Mouse (Mus musculus) hindbrain, embryonic 16.5 days (tissue): ENCODE measurements around the gene Tra2b. TPM values are rescaled to one million over a fixed set of nuclear protein-coding genes. Genes with fewer than 3 reads are reported as not detected.
"Not testable (repeated sequence)": the region's sequence is repeated elsewhere in the genome, so short reads cannot be mapped to it uniquely, and the experiment has no call there.

ENCODE experiments used
- ATAC-seq: fragments of 200-750 bp; cut with Nextera tagmentation; 2 replicates; pipeline ENCODE4 v1.8.0; 2017; ENCODE audit warnings: moderate TSS enrichment, moderate library complexity
- H3K27ac ChIP-seq: fragments of 300-500 bp; sonication (generic); 2 replicates; pipeline ENCODE4 v1.5.1; 2014; ENCODE audit warnings: low read depth, mild to moderate bottlenecking, control low read depth, low read length, moderate library complexity
- H3K27me3 ChIP-seq: fragments of 300-500 bp; sonication (generic); replicated peaks from 2 replicates; pipeline ENCODE4 v1.6.1; 2014; ENCODE audit warnings: low read length; ENCODE audit not compliant: control insufficient read depth, insufficient read depth
- H3K36me3 ChIP-seq: fragments of 300-500 bp; sonication (generic); 2 replicates; pipeline ENCODE4 v1.6.1; 2014; ENCODE audit warnings: mild to moderate bottlenecking, low read length, moderate library complexity, mixed read lengths; ENCODE audit not compliant: control insufficient read depth, insufficient read depth
- H3K4me1 ChIP-seq: fragments of 300-500 bp; sonication (generic); 2 replicates; pipeline ENCODE4 v1.6.1; 2014; ENCODE audit warnings: low read depth, low read length; ENCODE audit not compliant: control insufficient read depth, insufficient read depth
- H3K4me2 ChIP-seq: fragments of 300-500 bp; sonication (generic); 2 replicates; pipeline ENCODE4 v1.6.1; 2014; ENCODE audit warnings: mild to moderate bottlenecking, low read length, control low read depth, moderate library complexity
- H3K4me3 ChIP-seq: fragments of 300-500 bp; sonication (generic); 2 replicates; pipeline ENCODE4 v1.5.1; 2014; ENCODE audit warnings: mild to moderate bottlenecking, low read length, control low read depth, moderate library complexity
- H3K9ac ChIP-seq: fragments of 300-500 bp; sonication (generic); 2 replicates; pipeline ENCODE4 v1.6.1; 2014; ENCODE audit warnings: low read depth, mild to moderate bottlenecking, control low read depth, low read length, moderate library complexity
- H3K9me3 ChIP-seq: fragments of 300-500 bp; sonication (generic); 2 replicates; pipeline ENCODE4 v1.6.1; 2014; ENCODE audit warnings: mild to moderate bottlenecking, low read length, moderate library complexity; ENCODE audit not compliant: control insufficient read depth
- WGBS: fragments of 180-500 bp; shearing (Covaris S2); extraction: QIAGEN DNeasy Blood & Tissue Kit; methylation state at CpG from one replicate; pipeline ENCODE4 v1.1.7; 2014; 5-methylcytosine and 5-hydroxymethylcytosine counted together
- polyA plus RNA-seq: library from polyadenylated mRNA; unstranded; fragments of >200 nt; fragmentation: Nextera tagmentation; extraction: Ambion mirVana; gene quantifications from 2 replicates; pipeline ENCODE4 v1.2.1, GENCODE M21; 2015

The Tra2b gene
- polyA plus RNA-seq, result 222 and 235 TPM in 2 replicates

DNA sequence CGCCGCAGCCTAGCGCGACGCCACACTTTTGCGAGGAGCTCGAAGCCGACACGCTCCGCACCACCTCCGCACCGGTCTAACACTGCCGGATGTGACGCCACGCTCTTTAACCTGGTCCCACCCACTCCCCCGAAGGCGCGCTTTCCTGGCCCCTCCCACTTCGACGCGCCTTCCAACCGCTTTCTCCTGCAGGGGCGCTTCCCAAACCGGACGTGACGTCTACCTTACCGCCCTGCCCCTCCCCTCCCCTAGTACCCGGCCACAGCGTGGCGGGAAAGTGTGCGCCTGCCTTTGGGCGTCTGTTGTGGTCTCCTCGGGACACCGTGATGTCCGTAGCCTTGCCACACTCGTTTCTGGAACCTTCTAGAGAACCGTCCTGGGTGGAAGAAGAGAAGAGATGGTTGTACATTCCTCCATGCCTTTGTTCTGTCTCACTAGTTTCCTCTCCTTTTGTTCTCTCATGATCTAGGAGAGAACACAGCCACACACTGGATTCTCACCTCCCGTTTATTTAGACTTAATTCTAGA lies at the start of gene Tra2b:
Gene Tra2b (minus strand): TSS at position 157 of the 528 bp plus-strand sequence.
- under 1% methylated on average over 38 of the region's 38 CpGs for WGBS
- Histone ChIP-seq H3K27ac (peak within 1 kb of the TSS; percentile 96), H3K4me1 (peaks cover 14% of the 10 kb centered on the region), H3K9me3 (no peaks in the 10 kb centered on the region), H3K27me3 (no peaks in the 10 kb centered on the region), H3K9ac (peak within 1 kb of the TSS; percentile 97), H3K4me2 (peak within 1 kb of the TSS; percentile 66), H3K4me3 (peak within 1 kb of the TSS; percentile 96), H3K36me3 (no peaks in the 10 kb centered on the region)
- peak; percentile 98 for ATAC-seq

DNA sequence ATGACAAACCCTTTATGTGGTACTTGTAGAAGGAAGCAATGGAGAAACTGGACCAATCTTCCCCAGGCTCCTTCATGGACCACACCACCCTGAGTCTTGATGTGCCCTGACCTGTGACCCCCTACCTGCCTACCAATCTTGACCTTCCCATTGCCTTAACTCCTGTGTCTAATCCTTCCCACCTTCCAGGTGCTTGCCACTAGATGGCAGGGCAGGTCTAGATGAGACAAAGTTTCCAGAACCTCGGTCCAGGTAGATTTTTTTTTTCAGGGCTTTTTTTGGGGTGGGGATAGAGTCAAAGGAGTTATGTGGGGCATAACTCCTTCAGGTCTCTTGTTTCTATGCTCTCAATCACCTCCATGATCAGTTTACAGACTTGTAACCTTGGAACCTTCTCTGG lies 44.8 kb upstream of the Tra2b start:
- Histone ChIP-seq H3K4me2 (no peak overlapping the region), H3K27me3 (no peaks in the 10 kb centered on the region), H3K27ac (no peak overlapping the region), H3K4me3 (no peak overlapping the region), H3K9ac (no peak overlapping the region), H3K36me3 (no peaks in the 10 kb centered on the region), H3K4me1 (no peaks in the 10 kb centered on the region), H3K9me3 (no peaks in the 10 kb centered on the region)
- ATAC-seq, result no peak
- WGBS, result 28% methylated on average over 1 of the region's 1 CpGs

DNA sequence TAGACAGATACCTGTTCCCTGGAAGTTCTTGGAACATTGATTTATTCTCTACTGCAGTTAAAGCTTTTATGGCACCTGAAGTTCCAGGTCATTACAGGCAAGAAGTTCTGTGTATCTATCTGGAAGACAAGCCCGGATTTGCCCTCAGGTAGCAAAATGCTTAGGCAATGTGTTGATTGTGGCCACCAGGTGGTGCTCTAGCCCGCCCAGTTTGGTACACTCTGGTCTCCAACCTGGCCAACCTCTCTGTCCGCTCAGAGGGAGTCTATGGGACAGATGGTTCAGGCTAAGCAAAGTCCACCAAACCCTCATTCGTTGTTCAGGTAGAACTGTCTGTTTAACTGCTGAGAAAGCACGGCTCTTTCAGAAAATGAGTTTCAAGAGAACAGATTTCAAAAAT lies 36.8 kb upstream of the Tra2b start:
- ATAC-seq, result peak; percentile 54; the same call in 1 of the 2 replicates
- Histone ChIP-seq H3K4me1 (no peaks in the 10 kb centered on the region), H3K27me3 (no peaks in the 10 kb centered on the region), H3K9ac (no peak overlapping the region), H3K4me3 (no peak overlapping the region), H3K36me3 (no peaks in the 10 kb centered on the region), H3K9me3 (no peaks in the 10 kb centered on the region), H3K27ac (no peak overlapping the region), H3K4me2 (no peak overlapping the region)
- 33% methylated on average over 5 of the region's 5 CpGs for WGBS

DNA sequence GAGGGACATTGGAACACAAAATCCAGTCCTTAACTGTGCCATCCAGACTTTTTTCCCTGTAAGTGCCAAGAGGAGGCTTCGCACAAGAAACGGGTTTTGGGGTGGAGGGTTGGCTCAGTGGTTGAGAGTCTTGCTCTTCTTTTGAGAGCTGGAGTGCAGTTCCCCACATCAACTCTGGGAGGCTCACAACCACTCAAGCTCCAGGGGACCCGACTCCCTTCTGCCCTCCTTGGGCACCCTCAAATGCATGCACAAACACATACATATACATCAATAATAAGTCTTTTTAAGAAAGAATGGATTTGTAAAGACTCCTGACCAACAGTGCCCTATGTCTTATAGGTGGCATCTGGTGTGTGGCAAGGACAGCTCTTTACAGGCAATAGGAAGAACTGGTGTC lies 35.6 kb upstream of the Tra2b start:
- WGBS, result 75% methylated on average over 3 of the region's 3 CpGs
- Histone ChIP-seq H3K36me3 (no peaks in the 10 kb centered on the region), H3K4me2 (no peak overlapping the region), H3K9ac (no peak overlapping the region), H3K4me3 (no peak overlapping the region), H3K9me3 (no peaks in the 10 kb centered on the region), H3K27ac (no peak overlapping the region), H3K4me1 (no peaks in the 10 kb centered on the region), H3K27me3 (no peaks in the 10 kb centered on the region)
- ATAC-seq, result no peak

DNA sequence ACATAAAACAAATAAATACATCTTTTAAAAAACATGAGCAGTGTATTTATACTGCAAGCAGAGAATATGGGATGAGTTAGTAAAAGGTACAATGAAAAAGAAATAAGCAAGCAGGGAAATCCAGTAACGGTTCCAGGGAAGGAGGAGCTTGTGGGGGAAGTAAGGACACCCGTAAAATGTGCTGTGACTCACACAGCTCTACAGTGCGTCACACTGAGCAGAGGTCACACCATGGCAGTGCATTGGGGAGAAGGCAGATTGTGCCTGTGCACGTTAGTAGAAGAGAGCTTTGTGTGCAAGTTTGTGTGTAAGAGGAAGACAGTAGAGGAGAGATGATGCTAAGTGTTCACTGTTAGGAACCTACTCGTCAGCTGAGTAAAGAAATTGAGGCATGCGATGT lies 31.1 kb upstream of the Tra2b start:
- no peak overlapping the region for H3K27ac ChIP-seq
- 69% methylated on average over 6 of the region's 6 CpGs for WGBS
- H3K36me3 ChIP-seq, result no peaks in the 10 kb centered on the region
- no peak overlapping the region for H3K4me2 ChIP-seq
- H3K4me1 ChIP-seq, result no peaks in the 10 kb centered on the region
- no peak overlapping the region for H3K4me3 ChIP-seq
- no peaks in the 10 kb centered on the region for H3K27me3 ChIP-seq
- no peak for ATAC-seq
- H3K9ac ChIP-seq, result no peak overlapping the region
- no peaks in the 10 kb centered on the region; the same call in 1 of the 2 replicates for H3K9me3 ChIP-seq

DNA sequence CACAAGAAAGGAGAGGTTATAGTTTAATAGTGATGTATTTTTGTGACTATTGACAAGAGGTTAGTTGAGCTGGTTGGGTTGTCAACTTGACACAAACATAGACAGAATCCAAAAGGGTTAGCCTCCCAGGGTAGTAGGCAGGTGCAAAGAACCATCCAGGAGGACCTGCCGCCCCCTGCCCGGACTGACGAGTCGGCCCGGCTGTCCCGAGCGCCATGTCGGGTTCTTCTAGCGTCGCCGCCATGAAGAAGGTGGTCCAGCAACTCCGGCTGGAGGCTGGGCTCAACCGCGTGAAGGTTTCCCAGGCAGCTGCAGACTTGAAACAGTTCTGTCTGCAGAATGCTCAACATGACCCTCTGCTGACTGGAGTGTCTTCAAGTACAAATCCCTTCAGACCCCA lies 29.0 kb upstream of the Tra2b start:
- not testable (repeated sequence) for H3K27ac ChIP-seq, H3K36me3 ChIP-seq, H3K4me2 ChIP-seq, H3K4me1 ChIP-seq, H3K9ac ChIP-seq, H3K9me3 ChIP-seq, ATAC-seq, H3K27me3 ChIP-seq, H3K4me3 ChIP-seq
- WGBS, result 96% methylated on average over 14 of the region's 14 CpGs

DNA sequence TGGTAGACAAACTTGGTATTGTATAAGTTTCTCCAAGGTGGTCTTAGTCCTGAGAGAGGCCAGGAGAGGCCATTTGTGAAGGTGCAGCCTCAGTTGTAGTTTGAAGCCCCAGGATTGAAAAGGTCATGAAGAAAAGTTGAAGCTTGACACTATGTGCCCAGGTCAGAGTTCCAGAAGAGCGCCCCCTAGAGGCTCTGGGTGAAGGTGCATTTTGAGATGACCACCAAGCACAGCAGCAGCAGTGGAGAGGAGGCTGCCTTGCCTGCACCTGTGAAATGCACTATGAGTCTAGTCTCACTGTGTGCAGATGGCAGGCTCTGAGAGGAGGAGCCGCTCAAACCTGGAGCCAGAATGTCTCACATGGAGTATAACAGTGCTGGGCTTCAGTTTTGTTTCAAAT lies 27.8 kb upstream of the Tra2b start:
- no peaks in the 10 kb centered on the region for H3K36me3 ChIP-seq
- H3K4me1 ChIP-seq, result no peaks in the 10 kb centered on the region
- no peak overlapping the region for H3K9ac ChIP-seq
- ATAC-seq, result no peak
- H3K4me2 ChIP-seq, result no peak overlapping the region
- WGBS, result 64% methylated on average over 2 of the region's 2 CpGs
- no peaks in the 10 kb centered on the region for H3K27me3 ChIP-seq
- no peak overlapping the region for H3K27ac ChIP-seq
- H3K4me3 ChIP-seq, result no peak overlapping the region
- no peaks in the 10 kb centered on the region; the same call in 1 of the 2 replicates for H3K9me3 ChIP-seq

DNA sequence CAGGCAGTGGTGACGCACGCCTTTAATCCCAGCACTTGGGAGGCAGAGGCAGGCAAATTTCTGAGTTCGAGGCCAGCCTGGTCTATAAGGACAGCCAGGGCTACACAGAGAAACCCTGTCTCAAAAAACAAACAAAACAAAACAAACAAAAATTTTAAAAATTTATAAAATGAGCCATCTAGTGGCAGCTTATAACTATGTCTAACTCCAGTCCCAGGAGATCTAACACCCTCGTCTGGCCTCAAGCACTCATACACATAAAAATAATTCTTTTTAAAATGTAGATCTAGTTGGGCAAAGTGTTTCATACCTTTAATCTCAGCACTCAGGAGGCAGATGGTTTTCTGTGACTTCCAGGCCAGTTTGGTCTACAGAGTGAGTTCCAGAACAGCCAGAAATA lies 26.6 kb upstream of the Tra2b start:
- H3K4me2 ChIP-seq, result no peak overlapping the region
- no peaks in the 10 kb centered on the region for H3K4me1 ChIP-seq
- H3K27me3 ChIP-seq, result no peaks in the 10 kb centered on the region
- H3K9ac ChIP-seq, result no peak overlapping the region
- no peak overlapping the region for H3K4me3 ChIP-seq
- 87% methylated on average over 4 of the region's 4 CpGs for WGBS
- H3K9me3 ChIP-seq, result no peaks in the 10 kb centered on the region; the same call in 1 of the 2 replicates
- H3K27ac ChIP-seq, result no peak overlapping the region
- H3K36me3 ChIP-seq, result no peaks in the 10 kb centered on the region
- no peak for ATAC-seq

DNA sequence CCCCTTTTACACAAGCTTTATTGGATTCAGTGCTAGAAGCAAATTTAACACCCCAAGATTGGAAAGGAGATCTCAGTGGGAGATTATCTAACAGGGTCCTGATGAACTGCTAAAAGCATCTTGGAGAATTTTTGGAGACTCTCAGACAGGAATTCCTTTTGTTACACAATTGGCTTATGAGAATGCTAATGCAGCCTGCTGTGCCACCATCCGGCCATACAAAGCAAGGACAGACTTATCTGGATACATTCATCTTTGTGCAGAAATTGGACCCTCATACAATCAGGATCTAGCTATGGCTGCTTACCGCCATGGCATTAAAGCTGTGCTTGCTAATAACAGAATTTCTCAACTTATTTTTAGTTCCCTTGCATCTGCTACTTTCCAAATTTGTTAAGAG lies 23.8 kb upstream of the Tra2b start:
- H3K4me2 ChIP-seq, result no peak overlapping the region
- H3K4me3 ChIP-seq, result no peak overlapping the region
- H3K27me3 ChIP-seq, result no peaks in the 10 kb centered on the region
- no peaks in the 10 kb centered on the region; the same call in 1 of the 2 replicates for H3K9me3 ChIP-seq
- 44% methylated on average over 2 of the region's 2 CpGs for WGBS
- no peak overlapping the region for H3K27ac ChIP-seq
- H3K9ac ChIP-seq, result no peak overlapping the region
- no peak for ATAC-seq
- H3K36me3 ChIP-seq, result no peaks in the 10 kb centered on the region
- no peaks in the 10 kb centered on the region for H3K4me1 ChIP-seq

DNA sequence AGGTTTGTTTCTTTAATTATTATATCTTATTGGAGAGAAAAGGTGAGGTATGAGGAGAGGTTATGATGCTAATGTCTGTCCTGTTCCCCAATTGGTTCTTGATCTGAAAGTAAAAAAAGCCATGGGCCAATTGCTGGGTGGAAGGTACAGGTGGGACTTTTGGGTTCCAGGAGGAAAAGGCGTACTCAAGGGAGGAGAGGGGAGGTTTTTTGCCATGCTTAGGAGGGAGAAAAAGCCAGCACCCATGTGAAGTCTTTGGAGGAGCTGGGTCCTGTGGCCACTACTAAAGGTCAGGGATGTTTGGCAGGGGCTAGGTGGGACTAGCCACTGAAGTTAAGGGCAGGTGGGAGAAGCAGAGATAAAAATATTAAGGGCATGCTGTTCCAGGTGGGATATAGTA lies 21.2 kb upstream of the Tra2b start:
- no peak overlapping the region for H3K4me3 ChIP-seq
- H3K36me3 ChIP-seq, result no peaks in the 10 kb centered on the region
- no peak overlapping the region for H3K4me2 ChIP-seq
- H3K27me3 ChIP-seq, result no peaks in the 10 kb centered on the region
- WGBS, result 100% methylated on average over 1 of the region's 1 CpGs
- no peak overlapping the region for H3K27ac ChIP-seq
- no peaks in the 10 kb centered on the region for H3K9me3 ChIP-seq
- H3K9ac ChIP-seq, result no peak overlapping the region
- ATAC-seq, result no peak
- H3K4me1 ChIP-seq, result no peaks in the 10 kb centered on the region
